Mouse (Mus musculus) adrenal gland, postnatal 14 days (tissue): ENCODE measurements around the gene Hpca. TPM values are rescaled to one million over a fixed set of nuclear protein-coding genes. Genes with fewer than 3 reads are reported as not detected.

Source experiments
- DNase-seq: peaks from one replicate; pipeline ENCODE4 v3.0.0; 2021; ENCODE audit warnings: mixed read lengths
- long read RNA-seq, 2 experiments: library from polyadenylated mRNA; stranded (forward); transcript quantifications; one replicate each; pipeline ENCODE4 v2.0.0; 2021
- total RNA-seq: library from RNA; stranded (reverse); gene quantifications from 2 replicates; pipeline ENCODE4 v1.2.3, GENCODE M21; 2021

The Hpca gene
- total RNA-seq: 1.2 and 5.1 TPM in 2 replicates
- long read RNA-seq, experiment 1, partial matches to known transcripts: 0 of 2 reads
- long read RNA-seq, experiment 1, other reads (novel, unspliced or antisense): 1 of 2 reads
- long read RNA-seq, experiment 2, partial matches to known transcripts: 0 of 2 reads
- long read RNA-seq, experiment 2, other reads (novel, unspliced or antisense): 0 of 2 reads

DNA sequence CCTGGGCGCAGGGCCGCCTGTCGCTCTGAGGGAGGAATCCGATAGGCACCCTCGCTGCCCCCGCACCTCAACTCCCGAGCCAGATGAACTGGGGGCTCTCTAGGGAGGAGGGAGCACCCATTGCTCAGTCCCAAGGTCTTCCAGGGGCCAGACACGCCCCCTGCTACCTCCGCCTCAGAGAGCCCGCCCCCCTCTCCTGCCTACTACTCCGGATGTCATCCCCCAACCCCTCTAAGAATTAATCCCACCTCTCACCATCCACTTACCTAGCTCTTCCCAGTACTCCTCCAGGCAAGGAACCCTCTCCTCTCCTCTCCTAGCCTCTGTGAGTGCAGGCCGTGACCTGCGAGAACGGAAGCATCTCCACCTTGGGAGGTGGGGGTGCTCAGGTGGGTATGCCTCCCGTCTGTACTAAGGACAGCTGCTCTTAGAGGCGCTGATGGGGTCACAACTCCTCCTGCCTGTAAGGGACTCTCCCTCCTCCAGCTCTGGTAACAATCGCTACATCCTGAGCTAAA is at the start of gene Hpca:
Gene Hpca (minus strand): TSS at position 468 of the 518 bp plus-strand sequence.
- DNase-seq: no peak

DNA sequence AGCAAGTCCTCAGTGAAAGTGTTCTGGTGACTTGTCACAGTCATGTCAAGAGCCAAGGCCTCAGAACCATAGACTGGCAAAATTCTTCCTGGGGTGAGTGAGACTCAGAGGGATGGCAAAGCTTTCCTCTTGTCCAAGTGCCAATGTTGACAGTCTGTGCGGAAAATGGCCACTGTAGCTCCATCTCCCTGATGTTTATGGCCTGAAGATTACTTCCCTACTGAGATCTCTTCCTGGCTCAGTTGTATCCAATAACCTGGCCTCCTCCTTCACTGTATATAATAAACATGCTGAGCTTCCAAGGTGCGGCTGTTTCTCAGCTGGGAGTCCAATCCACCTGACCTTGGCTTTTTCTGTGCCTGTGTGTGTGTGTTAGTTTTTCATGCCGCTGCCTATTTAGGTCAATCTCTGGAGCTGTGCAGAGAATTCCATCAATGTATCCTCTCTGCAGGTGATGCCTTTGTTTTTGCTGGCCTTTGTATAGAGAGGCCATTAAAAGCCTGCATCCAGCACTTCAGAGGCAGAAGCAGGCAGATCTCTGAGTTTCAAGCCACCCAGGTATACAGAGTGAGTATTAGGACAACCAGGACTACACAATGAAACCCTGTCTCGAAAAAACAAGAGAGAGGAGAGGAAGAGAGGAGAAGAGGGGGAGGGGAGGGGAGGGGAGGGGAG is 39.9 kb upstream of the Hpca start:
- DNase-seq: peak; percentile 31

DNA sequence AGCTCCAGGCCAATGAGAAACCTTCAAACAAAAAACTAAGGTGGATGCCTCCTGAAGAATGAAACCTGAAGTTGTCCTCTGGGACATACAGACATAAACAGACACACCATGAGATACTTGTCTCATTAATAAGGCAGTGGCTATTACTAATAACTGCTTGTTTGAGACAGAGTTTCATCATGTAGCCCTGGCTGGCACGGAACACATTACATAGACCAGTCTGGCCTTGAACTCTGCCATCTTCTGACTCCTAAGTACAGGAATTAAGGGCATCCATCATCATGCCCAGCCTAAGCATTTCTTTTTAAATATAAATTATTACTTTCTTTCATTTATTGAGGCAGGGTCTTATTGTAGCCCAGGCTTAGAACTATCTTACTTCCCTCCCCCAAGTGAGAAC is 39.2 kb upstream of the Hpca start:
- DNase-seq: peak; percentile 43

DNA sequence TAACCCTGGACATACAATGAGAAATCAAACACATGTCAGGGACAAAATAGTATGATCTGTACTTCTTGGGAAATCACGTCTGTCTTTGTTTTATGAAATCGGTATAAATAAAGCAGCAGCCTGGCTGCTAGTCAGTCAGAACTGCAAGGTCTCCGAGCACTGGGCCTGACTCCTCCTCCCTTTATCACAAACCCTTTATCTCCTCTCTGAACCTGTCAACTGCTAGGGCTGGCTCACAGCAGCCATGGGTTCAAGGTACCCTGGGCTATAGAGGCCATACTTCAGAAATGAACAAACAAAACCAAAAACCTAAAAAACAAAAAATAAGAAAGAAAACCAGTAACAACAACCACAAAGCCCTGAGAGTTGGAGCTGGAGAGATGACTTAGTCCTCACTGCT is 36.7 kb upstream of the Hpca start:
- peak; percentile 34 for DNase-seq

DNA sequence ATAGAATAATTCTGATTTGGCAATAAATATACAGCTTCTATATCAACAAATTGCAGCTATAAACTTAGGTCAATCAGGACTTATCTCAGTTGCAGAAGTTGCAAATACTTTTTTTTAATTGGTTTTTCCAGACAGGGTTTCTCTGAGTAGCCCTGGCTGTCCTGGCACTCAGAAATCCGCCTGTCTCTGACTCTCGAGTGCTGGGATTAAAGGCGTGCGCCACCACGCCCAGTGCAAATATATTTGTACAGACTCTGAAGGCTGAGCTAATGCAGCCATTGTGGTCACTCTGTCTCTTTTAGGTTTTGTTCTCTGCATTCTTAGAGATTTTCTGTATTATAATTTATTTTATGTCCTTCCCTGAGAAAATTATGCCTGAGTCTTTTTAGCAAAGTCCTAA is 35.7 kb upstream of the Hpca start:
- DNase-seq: no peak

DNA sequence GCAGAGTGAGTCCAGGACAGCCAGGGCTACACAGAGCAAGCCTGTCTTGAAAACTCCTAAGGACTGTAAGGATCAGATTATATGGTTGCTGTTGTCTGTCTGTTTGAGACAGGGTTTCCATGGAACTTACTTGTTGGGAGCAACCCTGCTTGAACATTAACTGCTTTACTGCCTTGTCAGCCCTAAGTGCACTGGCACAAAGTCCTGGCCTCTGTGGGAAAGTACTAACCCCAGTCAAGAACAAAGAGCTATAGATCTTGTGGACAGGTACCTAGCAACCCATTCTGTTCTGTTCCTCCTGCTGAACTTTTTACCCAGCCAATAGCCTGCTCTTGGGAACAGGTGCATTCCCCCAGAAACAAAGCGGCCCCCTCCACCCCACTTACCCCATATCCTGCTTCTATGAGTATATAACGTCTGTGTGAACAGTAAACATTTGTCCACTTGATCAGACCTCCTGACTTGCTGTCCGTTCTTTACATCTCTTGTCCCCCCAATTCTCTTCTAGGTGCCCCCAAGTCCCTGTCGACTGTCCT is 29.5 kb upstream of the Hpca start:
- no peak for DNase-seq

DNA sequence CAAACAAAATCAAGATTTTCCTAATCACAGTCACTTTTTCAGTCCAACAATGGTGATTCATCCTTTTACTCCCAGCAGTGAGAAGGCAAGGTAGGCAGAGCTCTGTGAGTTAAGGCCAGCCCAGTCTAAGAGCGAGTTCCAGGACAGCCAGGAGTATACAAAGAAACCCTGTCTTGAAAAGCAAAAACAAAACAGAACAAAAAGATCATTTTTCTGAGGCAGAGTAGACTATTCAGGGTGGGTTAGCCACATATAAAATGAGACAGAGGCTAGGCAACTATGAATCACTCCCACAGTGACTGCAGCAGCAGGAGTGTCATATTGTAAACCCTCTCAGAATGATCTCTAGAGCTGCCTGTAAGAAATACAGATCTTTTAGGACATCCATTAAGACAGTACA is 27.5 kb upstream of the Hpca start:
- no peak for DNase-seq

DNA sequence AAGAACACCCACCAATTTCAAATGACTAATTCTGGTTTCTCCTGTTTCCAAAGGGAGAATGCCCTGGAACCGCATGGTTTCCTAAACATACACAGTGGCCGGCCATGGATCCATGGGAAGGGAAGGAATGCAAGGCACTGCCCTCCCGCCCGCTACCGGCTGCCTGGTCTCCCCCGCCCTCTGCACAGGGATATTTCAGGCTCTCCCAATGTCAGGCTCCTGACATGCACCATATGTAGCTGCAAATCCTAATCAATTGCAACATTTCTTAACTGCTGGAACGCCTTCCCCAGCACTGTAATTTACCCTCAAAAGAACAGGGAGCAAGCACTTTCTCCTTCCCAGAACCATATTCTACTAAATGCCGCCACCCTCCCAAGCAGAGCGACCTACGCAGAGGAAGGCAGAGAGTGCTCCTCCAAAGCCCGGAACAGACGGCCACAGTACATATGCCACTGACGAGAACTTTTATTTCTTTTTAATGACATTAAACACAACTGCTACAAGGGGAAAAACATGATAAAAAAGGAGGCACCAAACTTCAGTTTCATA is 25.8 kb upstream of the Hpca start:
- DNase-seq: no peak

DNA sequence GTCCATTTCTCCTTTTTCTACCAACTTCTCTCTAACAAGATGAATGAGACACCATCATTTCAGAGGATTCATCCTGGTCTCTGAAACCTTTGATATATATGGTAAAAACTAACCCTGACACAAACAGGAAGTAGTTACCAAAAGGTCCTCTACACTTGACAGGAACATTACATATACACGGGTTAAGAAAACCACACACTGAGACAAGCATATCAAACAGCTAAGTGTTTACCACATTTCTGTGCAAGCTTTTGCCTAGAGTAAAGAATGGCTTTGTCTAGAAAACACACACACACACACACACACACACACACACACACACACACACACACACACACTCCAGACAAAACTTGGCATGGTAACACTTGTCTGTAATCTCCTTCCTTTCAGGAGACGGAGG is 24.6 kb upstream of the Hpca start:
- no peak for DNase-seq

DNA sequence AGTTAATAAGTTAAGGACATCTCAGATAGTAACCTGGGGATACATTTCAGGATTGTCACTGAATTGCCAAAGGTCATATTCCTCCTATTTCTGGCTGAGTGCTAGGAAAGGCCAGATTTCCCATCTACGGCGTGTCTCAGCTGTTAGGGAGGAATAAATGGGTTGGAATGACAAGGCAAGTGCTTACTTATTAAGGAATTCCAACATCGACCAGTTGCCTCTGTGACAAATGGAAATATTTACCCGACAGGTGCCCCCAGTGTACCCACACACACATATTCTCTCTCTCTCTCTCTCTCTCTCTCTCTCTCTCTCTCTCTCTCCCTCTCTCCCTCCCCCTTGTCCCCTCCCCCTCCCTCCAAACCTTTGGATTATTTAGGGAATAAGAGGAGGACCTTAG is 24.1 kb upstream of the Hpca start:
- no peak for DNase-seq

DNA sequence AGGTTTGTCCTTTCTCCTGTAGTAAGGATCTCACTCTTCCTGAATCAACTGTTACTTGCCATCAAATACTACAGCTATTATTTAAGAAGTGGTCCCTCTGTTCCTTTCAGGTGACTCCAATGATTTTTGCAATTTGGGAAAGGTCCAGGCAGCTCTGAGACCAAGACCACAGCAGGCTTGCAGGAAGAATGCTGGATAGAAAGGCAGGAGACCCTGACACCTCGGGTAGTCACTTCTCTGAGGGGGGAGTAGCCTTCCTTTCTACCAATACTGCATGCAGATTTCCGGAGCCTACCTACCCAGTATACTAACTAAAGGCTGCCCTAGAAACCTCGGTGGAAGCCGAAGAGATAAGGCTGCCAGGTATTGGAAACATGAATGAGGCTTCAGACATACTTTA is 23.6 kb upstream of the Hpca start:
- no peak for DNase-seq

DNA sequence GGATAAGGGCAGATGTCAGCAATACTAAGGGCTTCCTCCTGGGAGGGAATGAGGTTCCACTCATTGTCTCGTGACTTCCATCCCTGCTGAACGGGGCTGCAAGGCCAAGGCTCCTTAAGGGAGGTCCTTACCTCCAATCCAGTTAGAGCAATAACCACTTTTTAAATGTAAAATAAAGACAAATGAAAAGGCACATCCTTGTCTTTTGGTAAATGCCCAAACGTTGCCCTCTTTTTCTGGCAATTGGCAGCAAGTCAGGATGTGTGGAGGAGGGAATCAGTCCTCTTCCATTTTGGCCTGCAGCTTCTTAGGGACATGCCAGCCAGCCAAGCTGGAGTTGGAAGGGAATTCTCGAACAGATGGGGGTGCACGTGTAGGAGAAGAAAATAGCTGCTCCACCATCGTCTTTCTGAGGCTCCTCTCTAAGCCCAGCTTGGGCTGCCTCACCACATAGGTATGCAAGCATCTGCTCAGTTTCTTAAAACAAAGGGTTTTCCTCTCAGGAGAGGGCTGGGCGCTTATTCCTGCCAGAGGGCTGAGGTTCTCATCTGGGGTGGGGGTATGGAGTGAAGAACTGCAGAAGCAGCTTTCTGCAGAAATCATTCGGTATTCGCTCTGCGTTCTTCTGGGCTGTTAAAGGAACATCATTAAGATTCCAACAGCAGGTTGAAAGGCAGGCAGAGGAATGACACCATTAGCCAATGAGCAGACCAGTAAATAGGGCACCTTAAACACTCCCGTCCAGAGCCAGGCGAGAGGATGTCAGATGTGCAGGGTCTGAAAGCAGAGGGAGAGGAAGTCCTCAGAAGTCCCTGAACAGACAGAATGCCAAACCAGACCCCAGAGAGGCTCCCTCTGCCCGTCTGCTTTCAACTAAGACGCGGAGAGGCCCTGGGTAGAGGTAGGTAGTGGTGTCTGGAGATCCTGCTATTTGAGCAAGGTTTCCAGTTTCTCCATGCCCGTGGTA is 22.8 kb upstream of the Hpca start:
- no peak for DNase-seq

DNA sequence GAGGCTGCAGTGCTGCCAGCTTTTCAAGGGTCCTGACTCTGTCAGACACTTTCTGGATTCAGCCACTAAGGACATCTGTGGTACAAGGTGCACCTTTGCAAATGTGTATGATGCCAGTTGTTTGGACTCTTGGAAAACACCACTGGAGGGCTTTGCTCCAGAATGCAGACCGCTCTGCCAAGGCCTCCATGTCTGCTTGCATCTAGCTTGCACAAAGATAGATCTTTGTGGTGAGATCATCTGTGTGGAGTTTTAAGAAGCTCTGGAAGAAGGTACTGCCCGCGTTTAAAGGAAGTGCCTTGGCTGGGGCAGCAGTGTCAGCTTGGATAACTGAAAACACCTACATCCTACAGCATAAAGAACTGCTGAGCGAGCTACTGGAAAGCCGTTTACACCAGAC is 21.7 kb upstream of the Hpca start:
- DNase-seq: no peak

DNA sequence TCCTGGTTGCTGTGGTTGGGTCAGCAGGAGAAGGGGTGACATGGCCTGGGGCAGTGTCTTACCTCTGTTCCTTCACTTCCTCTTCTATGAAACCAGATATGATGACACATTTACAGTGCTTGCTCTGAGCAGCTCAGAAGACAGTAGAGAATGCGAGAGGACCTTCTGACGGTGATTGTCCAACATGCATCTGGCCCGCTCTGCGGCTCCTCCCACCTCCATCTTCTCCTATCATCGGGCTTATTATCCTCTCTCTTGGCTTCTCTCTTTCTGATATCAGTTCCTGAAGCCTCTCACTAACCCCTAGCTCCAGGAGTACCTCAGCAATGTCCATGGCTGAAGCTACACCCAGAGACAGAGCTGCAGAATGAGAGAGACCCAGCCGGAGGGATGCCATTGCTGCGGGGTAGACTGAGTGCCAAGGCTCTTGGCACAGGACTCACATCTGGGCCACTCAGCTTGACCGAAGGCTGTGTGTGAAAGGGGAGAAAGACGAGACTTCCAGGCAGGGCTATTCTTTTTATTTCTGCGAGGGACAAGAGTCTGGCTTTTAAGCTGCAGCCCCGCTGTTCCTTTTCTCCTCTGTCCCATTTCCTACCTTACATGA is 20.7 kb upstream of the Hpca start:
- no peak for DNase-seq

DNA sequence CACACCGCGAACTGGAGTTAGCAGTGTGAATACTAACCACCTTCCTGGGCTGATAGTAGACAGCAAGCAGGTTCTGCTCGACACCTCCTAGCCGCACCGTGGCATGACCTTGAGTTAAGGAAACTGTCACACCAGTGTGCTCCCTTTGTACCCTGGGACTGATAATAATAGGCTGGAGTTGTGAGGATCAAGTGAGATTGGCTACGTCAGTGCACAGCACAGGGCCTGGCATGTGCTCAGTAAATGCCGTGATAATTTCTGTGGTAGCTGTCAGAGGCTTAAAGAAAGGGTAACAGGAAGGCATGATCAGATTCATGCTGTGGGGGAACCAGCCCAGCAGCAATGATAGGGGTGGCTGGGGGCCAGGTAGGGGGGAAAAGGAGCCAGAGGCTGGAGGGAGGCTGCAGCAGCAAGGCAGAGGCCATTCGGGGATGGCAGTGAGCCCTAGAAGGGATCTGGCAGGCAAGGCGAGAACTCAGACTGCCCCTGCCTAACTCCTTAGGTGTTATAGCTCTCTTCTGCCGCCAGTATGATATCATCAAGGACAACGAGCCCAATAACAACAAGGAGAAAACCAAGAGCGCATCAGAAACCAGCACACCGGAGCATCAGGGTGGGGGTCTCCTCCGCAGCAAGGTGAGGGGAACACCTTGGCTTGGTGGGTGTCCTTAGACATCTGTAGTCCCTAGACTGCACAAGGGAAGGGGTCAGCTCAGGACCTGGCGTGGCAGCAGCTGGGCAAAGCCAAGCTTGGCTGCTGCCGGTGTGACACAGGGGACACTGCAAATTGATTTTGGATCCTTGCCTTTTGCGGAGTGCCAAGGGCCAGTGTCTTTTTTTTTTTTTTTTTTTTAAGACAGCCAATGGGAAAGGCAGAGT is 20.0 kb upstream of the Hpca start:
- DNase-seq: peak; percentile 56

DNA sequence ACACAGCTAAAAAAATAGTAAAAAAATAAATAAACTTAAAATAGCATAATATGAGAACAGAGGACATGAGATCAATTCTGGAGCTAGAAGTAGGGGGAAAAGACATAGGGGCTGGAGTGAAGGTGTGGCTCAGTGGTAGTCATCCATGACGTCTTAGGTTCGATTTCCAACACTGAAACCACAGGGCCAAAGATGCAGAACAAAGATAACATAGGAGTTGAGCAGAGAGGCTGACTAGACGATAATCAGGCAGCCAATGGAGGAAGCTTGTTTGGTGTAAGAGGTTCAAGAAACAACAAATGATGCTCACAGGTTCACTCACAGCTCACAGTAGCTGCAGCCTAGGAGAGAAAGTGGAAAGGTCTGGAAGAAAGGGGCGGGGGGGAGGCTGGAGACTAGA is 19.0 kb upstream of the Hpca start:
- DNase-seq: no peak

DNA sequence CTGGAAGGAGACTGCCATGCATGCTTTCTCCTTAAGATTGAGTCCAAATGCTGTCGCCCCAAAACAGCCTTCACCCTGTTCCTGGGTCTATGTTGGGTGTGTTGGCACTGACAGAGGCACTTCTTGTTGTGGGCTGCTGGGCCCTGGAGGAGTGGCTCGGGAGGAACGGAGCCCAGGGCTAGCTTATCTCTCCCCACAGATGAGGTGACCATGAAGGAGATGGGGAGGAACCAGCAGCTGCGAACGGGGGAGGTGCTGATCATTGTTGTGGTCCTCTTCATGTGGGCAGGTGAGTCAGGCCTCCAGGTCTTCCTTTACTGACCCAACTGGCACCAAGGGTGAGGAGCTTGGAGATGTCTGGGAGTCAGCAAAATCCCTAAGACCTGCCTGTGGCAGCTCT is 17.8 kb upstream of the Hpca start:
- DNase-seq: no peak

DNA sequence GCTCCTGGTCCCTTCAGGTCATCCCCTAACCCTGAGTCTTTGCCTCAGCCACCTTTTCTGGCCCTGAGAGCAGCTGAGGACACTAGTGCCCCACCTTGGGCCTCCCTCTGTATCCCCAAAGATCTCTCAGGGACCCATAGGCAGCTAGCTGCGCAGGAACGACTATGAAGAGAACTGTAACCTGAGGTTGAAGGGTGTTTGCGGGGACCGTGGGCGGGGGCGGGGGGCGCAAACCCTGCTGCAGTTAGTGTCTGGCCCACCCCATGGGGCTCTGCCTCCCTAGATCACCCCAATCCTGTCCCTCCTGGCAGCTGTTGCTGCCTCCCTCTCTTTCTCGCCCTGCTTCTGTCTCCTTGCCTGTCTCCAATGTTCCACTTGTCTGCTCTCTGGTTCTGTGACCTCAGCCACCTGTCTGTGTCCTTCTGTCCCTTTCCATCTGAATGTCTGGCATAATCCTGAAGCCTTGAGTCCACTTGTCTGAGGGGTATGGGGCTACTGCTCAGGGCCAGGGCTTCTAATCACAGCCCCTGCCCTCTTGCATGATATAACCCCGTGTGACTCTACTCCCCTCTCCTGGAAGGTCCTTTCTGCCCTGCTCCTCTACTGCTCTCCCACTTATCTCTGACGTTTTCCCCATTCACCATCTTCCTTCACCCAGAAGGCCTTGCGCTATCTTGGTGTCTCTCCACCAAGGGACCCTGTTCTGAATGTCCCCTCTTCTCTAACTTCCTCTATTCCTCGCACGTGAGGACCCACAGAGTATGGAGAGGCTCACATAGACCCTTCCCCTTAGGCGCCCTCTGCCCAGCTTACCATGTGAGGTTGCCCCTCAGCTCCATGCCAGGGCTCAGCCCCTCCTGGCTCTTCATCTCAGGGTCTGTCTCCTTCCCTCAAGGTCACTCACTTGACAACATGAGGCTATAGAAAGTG is 15.8 kb upstream of the Hpca start:
- no peak for DNase-seq

DNA sequence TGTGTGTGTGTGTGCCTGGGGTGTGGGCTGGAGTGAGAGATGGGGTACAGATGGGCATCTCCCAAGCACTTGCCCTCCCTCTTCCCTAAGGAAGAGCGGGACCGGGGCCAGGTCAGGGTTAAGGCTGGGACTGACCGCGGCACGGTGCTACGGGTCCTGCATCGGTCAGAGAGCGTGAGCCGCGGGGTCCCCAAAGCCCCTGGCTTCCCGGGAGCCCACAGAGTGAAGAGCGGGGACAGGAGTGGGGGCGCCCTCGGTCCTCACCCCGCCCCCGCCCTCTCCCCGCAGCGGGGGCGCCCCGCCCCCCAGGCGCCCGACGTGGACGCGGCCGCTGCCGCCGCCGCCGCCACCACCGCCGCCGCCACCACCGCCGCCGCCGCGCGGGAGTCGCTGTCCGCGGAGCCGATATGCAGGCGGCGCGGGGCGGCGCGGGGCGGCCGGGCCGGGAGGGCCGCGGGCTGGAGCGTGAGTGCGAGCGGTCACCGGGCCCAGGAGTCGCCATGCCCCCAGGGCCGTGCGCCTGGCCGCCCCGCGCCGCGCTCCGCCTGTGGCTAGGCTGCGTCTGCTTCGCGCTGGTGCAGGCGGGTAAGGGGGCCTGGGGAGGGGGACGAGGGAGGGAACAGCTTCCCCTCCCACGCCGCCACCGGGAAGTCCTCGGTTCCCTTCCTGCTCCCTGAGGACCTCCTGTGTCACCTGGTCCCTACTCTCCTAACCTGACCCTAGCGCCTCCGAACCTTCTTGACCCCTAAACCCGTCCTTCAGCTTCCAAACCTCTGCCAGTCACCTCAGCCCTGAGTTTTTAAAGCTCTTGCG is 14.9 kb upstream of the Hpca start, which contains the start of gene Fndc5:
Gene Fndc5 (plus strand): TSS at position 421 of the 813 bp plus-strand sequence.
- peak; percentile 53 for DNase-seq
